Mouse (Mus musculus) gastrocnemius, postnatal 10 days (tissue): ENCODE data around the gene Eps8l2. TPM values are rescaled to one million over a fixed set of nuclear protein-coding genes. Genes with fewer than 3 reads are reported as not detected.

Source experiments
- DNase-seq: peaks from one replicate; pipeline ENCODE4 v3.0.0; 2021; ENCODE audit warnings: mixed read lengths
- long read RNA-seq, 2 experiments: library from polyadenylated mRNA; stranded (forward); transcript quantifications; one replicate each; pipeline ENCODE4 v2.0.0; 2021
- total RNA-seq, 2 experiments: library from RNA; stranded (reverse); gene quantifications; 2 replicates each; pipeline ENCODE4 v1.2.3; 2021

Eps8l2 gene
- 1 to 10 TPM; 1.5 to 2.3 TPM for total RNA-seq
- long read RNA-seq, experiment 1, partial matches to known transcripts = 1 of 2 reads
- long read RNA-seq, experiment 1, other reads (novel, unspliced or antisense) = 0 of 2 reads
- long read RNA-seq, experiment 2, partial matches to known transcripts = 2 of 2 reads
- long read RNA-seq, experiment 2, other reads (novel, unspliced or antisense) = 0 of 2 reads

DNA sequence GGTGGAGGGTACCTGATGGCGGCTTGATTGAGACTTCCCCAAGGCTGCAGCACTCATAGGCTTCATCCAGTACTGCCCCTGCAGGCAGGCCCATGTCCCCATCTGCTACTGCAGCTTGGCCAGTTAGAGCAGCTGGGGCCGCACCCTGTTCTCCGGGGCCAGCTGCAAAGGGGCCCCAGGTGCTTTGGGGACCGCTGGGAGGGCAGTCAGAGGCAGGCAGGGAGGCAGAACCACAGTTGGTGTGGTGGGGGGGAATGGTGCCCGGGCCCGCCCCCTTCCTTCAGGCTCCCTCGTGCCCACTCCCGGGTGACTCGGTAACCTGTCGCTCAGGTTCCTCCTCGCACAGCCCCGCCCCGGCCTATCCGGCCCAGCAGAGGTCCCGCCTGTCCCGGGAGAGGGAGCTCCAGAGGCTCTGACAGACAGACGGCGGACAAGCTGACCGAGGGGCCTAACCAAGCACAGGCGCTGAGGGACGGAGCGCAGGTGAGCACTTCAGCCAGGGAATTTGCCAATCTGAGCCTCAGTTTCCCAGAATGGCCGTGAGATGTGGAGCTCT is at the start of gene Eps8l2:
Eps8l2 (plus strand) TSS at position 305 of the 556 bp plus-strand sequence.
- peak; percentile 35 for DNase-seq

DNA sequence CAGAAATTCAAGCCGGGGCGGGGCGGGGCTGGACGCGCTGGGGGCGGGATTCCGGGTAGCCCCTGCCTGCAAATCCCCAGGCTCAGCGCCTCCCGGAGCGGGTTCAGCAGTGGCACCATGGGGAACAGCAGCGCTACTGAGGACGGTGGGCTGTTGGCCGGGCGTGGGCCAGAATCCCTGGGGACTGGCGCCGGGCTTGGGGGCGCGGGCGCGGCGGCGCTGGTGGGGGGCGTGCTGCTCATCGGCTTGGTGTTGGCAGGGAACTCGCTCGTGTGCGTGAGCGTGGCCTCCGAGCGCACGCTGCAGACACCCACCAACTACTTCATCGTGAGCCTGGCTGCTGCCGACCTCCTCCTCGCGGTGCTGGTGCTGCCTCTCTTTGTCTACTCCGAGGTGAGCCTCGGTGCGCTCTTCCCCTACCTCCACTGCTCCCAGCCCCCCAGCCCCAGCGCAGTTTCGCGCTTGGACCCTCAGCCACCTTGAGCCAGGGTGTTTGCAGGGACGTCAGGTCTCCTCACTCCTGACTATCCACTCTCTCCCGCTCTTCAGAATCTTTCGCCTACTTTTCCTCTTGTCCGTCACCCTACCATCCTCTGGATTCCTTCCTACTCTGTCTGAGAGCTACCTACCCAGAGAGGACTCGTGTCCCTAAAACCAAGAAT is 46.6 kb upstream of the Eps8l2 start, which contains the start of gene Drd4:
Drd4 (plus strand) TSS at position 86 of the 662 bp plus-strand sequence.
- no peak for DNase-seq

DNA sequence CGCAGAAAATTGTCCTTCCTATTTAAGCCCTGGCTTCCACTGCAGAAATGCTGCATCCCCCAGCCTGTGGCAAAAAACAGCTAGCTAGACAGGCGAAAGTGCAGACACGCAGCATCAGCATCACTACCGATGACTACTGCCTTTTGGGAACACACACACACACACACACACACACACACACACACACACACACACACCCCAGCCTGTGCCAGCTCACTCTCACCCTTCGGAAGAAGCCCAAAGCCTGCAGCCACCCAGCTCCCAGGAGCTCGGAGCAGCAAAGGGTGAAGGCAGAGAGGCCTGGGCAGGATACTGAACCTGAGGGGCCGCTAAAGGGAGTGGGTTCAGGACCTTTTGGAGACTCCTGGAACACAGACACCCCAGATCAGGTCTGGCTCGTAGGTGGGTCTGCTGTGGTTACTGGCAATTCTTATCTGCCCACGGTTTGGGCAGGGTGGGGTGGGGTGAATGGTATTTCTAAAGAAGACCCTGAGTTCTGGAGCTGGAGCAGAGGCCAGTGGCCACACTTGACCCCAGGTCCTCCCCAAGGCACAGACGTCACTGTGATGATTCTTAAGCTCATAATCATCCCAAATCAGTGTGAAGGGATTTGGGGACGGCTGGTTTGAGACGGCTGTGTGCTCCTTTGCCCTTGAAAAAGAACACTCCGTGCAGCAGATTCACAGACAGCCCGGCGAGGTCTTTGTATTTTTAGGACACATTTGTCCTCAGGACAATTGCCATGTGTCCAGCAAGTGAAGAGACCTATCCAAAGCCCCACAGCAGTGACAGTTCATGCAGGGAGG is 45.9 kb upstream of the Eps8l2 start:
- no peak for DNase-seq

DNA sequence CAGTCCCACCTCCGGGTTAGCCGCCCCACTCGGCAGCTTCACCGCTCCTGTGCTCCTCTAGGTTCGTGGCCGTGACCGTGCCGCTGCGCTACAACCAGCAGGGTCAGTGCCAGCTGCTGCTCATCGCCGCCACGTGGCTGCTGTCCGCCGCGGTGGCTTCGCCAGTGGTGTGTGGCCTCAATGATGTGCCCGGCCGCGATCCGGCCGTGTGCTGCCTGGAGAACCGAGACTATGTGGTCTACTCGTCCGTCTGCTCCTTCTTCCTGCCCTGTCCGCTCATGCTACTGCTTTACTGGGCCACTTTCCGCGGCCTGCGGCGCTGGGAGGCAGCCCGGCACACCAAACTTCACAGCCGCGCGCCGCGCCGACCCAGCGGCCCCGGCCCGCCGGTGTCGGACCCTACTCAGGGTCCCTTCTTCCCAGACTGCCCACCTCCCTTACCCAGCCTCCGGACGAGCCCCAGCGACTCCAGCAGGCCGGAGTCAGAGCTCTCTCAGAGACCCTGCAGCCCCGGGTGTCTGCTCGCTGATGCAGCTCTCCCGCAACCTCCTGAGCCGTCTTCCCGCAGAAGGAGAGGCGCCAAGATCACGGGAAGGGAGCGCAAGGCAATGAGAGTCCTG is 44.7 kb upstream of the Eps8l2 start:
- peak; percentile 52 for DNase-seq

DNA sequence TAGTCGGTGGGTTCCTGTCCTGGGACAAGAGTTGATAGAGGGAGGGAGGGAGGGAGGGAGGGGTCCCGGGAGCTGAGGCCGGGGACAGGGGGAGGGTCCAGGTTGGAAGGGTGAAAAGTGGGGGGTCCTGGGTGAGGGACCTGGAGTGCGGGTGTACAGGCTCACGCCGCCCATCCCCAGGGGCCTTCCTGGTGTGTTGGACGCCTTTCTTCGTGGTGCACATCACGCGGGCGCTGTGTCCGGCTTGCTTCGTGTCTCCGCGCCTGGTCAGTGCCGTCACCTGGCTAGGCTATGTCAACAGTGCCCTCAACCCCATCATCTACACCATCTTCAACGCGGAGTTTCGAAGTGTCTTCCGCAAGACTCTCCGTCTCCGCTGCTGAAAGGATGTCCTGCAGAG is 44.2 kb upstream of the Eps8l2 start:
- DNase-seq = no peak

DNA sequence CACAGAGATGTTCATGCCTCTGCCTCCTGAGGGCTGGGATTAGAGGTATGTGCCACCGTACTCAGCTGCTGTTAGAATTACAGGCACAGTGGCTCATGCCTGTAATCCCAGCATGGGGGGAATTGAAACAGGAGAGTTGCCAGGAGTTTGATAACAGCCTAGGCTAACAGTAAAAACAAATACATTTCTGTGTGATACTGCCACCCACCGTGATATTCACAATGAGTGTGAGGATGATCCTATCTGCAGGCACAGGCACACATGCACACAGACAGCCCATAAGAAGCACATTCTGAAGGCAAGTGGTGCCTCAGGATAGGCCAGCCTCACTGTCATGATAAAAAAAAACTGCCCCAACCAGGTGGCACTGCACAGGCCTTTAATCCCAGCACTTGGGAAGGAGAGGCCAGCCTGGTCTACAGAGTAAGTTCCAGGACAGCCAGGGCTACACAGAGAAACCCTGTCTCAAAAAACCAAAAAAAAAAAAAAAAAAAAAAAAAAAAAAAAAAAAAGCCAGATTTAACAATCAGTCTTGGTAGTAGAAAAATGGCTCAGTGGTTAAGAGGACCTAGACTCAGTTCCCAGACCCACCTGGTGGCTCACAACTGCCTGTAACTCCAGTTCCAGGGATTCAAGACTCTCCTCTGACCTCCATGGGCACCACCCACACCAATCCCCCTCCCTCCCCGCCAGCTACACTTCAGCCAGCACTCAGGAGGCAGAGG is 40.6 kb upstream of the Eps8l2 start:
- no peak for DNase-seq

DNA sequence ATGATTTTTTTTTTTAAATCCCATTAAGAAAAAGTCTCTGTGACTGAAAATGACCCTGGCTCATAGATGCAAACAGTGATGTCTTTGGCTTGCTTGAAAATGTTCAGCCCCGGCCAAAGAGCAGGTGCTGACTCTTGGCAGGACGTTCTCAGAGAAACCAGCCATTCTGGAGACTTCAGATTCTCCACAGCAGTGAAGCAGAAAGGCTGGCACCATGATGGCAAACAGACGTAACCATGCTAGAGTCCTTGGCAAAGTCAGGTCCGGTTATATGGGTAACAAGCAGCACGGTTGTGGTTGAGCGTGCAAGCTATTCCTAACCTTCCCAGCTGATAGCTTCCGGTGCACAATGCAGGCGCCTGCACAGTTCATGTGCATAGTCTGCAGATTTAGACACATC is 39.5 kb upstream of the Eps8l2 start:
- DNase-seq = no peak

DNA sequence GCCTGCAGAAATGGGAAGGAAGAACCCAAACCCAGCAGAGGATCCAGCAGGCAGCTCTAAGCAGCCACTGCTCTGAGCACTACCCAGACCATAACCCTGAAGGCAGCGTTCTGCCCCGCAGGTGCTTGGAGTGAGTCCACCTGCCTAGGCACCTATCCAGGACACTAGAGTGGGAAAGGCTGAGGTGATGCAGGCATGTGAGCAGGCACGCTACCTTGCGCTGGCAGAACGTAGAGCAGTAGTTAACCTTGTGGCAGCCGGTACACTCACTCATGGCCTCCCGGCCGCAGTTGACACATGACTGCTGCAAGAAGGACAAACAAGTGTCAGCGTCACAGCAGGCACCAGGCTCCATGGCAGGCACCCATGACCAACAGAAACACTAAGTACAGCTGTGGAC is 37.3 kb upstream of the Eps8l2 start:
- DNase-seq = no peak

DNA sequence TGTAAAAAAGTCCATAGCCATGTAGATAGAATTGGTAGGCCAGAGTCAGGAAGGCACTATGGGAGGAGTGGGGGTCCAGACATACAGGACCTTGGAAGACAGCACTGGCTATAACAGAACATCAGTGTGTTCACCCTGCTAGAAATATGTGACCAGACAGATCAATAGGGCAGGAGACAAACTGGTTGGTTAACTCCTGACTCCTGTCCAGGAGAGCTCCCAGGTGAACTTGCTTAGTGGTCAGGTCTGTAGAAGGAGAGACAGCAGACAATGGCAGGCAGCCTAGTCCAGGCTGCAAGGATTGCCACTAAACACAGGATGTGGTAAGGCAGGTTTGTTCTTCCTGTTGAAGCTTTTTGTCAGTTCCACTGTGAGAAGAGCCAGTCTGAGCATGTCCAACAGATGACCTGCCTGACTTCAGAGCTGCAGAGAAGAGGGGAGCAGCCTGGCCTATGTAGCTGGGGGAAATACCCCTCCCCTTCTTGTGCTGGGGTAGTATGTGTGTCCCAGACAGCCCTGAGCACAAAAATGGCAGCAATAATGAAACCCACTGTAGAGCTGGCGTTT is 35.9 kb upstream of the Eps8l2 start:
- no peak for DNase-seq

DNA sequence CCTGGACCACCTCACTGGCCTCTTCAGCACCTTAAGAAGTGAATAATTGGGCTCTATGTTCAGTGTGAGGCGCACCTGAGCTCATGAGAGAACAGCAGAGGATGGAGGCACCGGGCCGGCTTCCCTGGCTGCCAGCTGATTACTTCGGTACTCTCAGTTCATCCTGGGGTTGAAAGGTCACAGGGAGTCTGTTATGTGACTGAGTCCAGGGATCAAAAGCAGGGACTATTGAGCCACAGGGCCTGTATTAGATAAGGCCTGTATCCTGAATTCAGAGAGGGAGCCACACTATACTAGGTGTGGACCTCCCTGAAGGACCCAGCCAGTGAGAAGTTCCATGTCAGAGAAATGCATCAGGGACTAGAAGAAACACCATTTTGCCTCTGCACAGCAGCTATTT is 34.1 kb upstream of the Eps8l2 start:
- no peak for DNase-seq

DNA sequence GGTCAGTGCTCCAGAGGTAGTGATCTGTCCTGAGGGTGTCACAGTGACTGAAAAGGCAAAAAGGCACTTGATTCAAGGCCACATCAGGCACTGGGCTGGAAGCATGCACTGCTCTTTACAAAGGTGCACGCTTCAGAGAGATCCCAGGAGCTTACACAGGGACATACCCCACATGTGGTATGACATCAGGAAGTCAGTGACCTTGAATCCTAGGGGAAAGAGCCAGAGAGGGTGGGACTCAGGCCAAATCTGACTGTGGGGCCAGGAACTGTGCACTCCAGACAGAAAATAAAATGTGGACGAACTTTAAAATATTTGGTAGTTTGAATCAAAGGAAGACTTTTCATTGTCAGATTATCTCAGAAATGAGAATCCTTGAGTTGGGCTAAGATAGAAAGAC is 24.3 kb upstream of the Eps8l2 start:
- no peak for DNase-seq

DNA sequence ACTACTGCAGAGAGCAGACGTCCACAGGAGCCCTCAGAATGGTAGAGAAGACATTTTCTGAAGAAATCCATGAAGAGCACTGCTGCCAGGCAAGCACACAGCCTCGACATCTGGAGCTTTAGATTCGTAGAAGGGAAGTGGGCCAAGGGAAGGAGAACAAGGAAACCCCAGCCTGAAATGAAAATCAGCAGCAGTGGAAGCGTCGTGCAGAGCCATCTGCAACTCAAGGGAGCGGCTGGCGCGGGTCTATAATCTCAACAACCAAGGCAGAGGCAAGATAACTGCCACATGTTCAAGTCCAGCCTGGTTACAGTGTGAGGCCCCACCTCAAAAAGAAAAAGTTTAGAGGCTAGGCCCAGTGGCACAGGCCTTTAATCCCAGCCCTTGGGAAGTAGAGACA is 23.6 kb upstream of the Eps8l2 start:
- no peak for DNase-seq

DNA sequence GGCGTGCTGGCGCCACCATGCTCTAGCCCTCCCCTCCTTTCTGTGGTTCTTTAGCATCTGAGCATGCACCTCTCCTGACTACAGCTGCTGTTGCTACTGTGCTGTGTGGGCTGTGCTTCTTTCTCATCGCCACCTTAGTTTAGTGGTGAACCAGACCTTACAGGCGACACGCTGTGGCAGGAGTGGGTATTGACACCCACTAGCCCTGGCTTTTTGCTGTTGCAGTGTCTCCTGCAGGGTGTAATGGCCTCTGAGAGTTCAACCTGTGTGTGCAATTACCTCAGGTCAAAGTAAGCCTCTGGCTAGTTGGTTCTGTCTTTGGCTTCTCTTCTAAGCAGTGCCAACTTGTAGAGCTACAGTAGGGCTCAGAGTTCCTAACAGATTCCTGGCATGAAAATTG is 22.7 kb upstream of the Eps8l2 start:
- no peak for DNase-seq

DNA sequence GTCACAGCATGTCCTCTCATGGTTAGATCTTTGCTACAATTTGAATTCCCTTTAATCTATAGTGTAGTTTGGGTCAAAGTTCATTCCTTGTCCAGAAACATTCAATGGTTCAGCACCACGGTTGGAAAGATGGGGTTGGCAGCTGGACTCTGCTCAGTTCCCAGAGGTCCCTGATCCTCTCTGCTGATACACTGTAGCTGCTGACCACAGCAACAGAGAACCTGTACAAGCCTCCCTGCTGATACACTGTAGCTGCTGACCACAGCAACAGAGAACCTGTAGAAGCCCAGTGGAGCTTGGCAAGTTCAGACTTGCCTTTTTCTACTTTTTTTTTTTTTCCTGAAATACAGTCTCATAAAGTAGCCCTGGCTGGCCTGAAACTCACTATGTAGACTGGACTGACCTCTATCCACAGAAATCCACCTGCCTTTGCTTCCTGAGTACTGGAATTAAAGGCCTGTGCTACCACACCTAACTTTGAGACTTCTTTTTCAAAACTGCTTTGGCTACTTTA is 21.0 kb upstream of the Eps8l2 start:
- DNase-seq = no peak

DNA sequence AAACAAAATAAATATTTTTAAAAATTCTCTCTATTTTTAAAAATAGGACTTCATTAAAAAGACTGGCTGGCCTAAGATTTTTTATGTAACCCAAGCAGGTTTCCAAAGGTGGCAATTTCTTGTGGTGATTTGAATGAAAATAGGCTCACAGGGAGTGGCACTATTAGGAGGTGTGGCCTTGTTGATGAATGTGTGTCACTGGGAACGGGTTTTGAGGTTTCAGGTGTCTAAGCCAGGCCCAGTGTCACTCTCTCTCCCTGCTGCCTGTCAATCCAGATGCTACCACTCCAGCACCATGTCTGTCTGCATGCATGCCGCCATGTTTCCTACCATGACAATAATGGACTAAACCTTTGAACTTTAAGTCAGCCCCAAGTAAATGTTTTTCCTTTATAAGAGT is 19.2 kb upstream of the Eps8l2 start:
- no peak for DNase-seq

DNA sequence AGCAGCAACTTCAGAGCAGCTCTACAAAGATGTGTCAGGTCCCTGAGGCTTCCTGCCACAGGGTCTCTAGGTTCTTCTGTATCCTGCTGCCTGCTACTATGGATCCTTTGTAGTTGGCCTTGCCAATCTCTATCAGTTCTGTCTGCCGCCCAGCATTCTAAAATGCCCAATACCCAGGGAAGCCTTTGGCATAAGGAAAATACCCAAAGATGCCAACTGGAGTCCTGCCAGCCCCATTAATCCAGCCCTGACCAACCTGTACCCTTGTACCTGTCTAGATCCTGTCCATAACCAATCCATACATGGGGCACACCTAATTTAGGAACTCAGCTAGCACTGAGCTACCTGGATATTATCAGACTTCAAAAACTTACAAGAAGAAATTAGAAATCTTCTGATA is 14.0 kb upstream of the Eps8l2 start:
- no peak for DNase-seq

DNA sequence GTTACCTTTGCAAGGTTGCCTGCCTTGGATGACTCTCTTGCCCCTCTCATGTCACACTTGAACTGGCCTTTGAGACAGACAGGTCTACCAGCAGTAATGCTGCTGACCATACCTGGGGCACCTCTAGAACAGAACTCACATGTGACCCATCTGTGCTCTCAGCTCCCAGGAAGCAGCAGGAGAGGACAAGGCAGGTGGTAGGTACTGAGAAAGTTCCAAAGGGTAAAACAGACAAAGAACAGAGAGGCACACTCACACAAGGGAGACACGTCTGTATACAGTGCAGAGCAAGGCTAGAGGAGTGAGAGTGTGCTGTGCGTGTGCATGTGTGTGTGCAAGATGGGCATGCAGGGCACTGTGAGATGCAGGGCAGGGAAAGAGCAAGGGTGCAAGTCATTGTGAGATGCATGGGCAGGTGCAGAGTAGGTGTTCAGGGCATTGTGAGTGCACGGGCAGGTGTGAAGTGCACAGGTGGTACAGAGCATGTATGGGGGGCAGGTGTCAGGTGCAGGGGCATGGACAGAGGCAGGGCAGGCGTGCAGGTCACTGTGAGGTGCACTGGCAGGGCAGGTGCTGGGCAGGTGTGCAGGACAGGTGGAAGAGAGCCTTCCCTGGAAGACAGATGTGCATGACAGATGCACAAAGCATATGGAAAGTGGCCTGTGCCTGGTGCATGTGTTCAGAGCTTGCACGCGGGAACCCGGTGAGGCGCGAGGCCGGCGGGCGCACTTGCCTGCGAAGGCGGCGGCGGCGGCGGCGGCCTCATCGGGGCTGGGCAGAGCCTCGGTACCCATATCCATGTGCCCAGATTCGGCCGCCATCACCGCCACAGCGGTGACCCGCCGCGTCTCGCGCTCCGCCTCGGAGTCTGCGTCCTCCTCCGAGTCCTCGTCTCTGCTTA is 11.9 kb upstream of the Eps8l2 start:
- DNase-seq = no peak

DNA sequence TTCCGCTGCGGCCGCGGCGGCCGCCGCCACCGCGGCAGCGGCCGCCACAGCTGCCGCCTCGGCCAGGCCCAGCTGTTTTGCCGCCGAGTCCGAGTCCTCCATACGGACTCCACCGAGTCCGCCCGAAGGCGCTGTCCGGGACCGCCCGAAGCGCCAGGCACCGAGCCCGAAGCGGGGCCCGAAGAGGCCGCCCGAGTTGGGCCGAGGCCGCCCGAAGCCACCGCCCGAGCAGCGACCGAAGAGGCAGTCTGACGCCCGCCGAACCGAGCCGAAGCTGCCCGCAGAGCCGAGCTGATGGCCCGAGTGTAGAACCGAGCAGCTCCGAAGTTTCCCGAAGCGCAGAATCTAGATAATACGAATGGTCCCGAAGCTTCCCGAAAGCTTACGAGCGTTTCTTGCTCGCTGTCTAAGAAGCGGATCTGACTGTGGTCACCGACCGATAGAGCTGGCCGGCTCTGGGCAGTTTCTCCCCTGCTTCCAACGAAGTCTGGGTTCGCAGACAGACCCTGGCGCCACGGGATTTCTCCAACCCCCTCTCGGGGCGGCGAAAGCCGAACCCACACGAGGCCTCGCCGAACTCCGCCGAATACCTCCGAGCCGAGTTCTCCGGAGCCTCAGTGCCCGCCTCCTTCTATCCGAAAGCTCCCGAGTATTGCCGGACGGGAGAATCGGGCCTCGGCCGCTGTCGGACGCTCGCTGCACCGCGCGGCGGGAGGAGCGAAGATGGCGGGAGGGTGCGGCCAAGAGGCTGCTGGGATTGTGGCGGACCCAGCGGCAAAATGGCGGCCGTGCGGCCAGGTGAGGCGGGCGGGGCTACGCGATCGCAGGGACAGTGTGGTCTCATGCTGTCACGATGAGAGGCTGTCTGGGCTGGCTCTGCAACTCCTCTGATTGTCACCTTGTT is 11.0 kb upstream of the Eps8l2 start, which contains the start of the genes Deaf1 and Tmem80:
Deaf1 (minus strand) TSS at position 222 of the 904 bp plus-strand sequence.
Tmem80 (plus strand) TSS at position 271 of the 904 bp plus-strand sequence.
- DNase-seq = peak; percentile 99
